Mouse (Mus musculus): Measurements from ENCODE around the gene Tmem185b.

- TF ChIP-seq ETS1 (IDR thresholded peaks at IDR 0.05; ENCODE audit: low read depth, low read length) (no peak), POLR2A (IDR thresholded peaks at IDR 0.05; ENCODE audit: control insufficient read depth in 1 of 2, insufficient read depth in 1 of 2, low read depth in 1 of 2, low read length in 2 of 2, poor library complexity in 1 of 2) (no peak), RCOR1 (IDR thresholded peaks at IDR 0.05; ENCODE audit: low read depth, low read length) (no peak), USF2 (IDR thresholded peaks at IDR 0.05; ENCODE audit: borderline replicate concordance in 1 of 2, insufficient read depth in 1 of 2, low read depth in 1 of 2, low read length in 2 of 2) (no peak), CTCF (IDR thresholded peaks at IDR 0.05 in 2 of 3, conservative IDR thresholded peaks at IDR 0.05 in 1 of 3; ENCODE audit: control insufficient read depth in 1 of 3, insufficient read depth in 1 of 3, low read depth in 2 of 3, low read length in 3 of 3, poor library complexity in 1 of 3, severe bottlenecking in 1 of 3) (no peak), ZC3H11A (IDR thresholded peaks at IDR 0.05; ENCODE audit: low read depth, low read length) (no peak), ZKSCAN1 (IDR thresholded peaks at IDR 0.05; ENCODE audit: low read depth, low read length) (no peak), POLR2AphosphoS2 (IDR thresholded peaks at IDR 0.05; ENCODE audit: low read length) (no peak), RAD21 (IDR thresholded peaks at IDR 0.05; ENCODE audit: low read depth, low read length) (no peak)
Observed at GRCm38 (mm10) chr1:119509474-119509873, 16.5 kb upstream of the Tmem185b start.
